Comparison of ENCODE assay signal across 7 mouse cellular contexts in genomic region chr11:3808162-3808561, GRCm38 (mm10). TPM values are rescaled to one million over a fixed set of nuclear protein-coding genes. Genes with fewer than 3 reads are reported as not detected.
A peak's percentile ranks its signal among the peaks of the same experiment; 100 is the strongest.
DNase-seq lines count a peak whose midpoint lies in the region; ATAC-seq and TF ChIP-seq lines count a peak whose summit lies in the region.

No protein-coding gene starts in this region.

- H3K4me2 ChIP-seq in intestine, postnatal 0 days (replicated peaks; ENCODE audit: low read depth), result no peak overlapping the region
- no peak overlapping the region for H3K4me2 ChIP-seq in intestine, embryonic 16.5 days (ENCODE audit: low read depth, low read length)

- TF ChIP-seq CTCF in intestine, postnatal 0 days (IDR thresholded peaks at IDR 0.05; ENCODE audit: low read depth), result peak; percentile 64
- peak; percentile 50 for TF ChIP-seq CTCF in C2C12 (IDR thresholded peaks at IDR 0.05; ENCODE audit: control insufficient read depth, insufficient read depth, insufficient read length)

- no peaks in the 10 kb centered on the region for H3K27me3 ChIP-seq in intestine, postnatal 0 days (replicated peaks; ENCODE audit: control insufficient read depth, insufficient read depth, low read length)
- no peaks in the 10 kb centered on the region for H3K27me3 ChIP-seq in intestine, embryonic 16.5 days (replicated peaks; ENCODE audit: control insufficient read depth, insufficient read depth, low read length)
- H3K27me3 ChIP-seq in C2C12 (ENCODE audit: control insufficient read depth, insufficient read depth, insufficient read length), result peaks cover 5% of the 10 kb centered on the region

- WGBS in intestine, postnatal 0 days, result 22% methylated on average over 3 of the region's 3 CpGs
- WGBS in intestine, embryonic 16.5 days, result 21% methylated on average over 3 of the region's 3 CpGs

- no peaks in the 10 kb centered on the region for H3K79me2 ChIP-seq in C2C12 (ENCODE audit: control insufficient read depth, insufficient read depth)

- H3ac ChIP-seq in C2C12 (ENCODE audit: control insufficient read depth, insufficient read length, low read depth), result no peak overlapping the region

- DNase-seq in NIH3T3 (ENCODE audit: low read depth), result peak; percentile 73
- peak; percentile 42 to 77 for DNase-seq in kidney, adult 8-10 months
- no peak for DNase-seq in spleen, adult 12 weeks (ENCODE audit: low spot score)
- no peak for DNase-seq in left cerebral cortex, adult 11 months (ENCODE audit: low spot score)

- H3K4me3 ChIP-seq in intestine, postnatal 0 days (ENCODE audit: low read depth, low read length), result no peak overlapping the region
- no peak overlapping the region for H3K4me3 ChIP-seq in intestine, embryonic 16.5 days (ENCODE audit: low read length)
- H3K4me3 ChIP-seq in C2C12 (ENCODE audit: insufficient read depth, poor library complexity, severe bottlenecking), result no peak overlapping the region

- ATAC-seq in intestine, postnatal 0 days, result no peak
- ATAC-seq in intestine, embryonic 16.5 days, result no peak

- H3K9me3 ChIP-seq in intestine, postnatal 0 days (ENCODE audit: control insufficient read depth), result no peaks in the 10 kb centered on the region
- H3K9me3 ChIP-seq in intestine, embryonic 16.5 days (ENCODE audit: control insufficient read depth, low read length), result no peaks in the 10 kb centered on the region

- no peaks in the 10 kb centered on the region for H3K79me3 ChIP-seq in C2C12 (ENCODE audit: low read depth)

- no peak overlapping the region for H3K9ac ChIP-seq in intestine, postnatal 0 days (ENCODE audit: low read depth, low read length)
- no peak overlapping the region; the same call in 1 of the 2 replicates for H3K9ac ChIP-seq in intestine, embryonic 16.5 days (ENCODE audit: low read depth, low read length)

- no peak overlapping the region for H3K27ac ChIP-seq in intestine, postnatal 0 days (ENCODE audit: low read depth, low read length)
- H3K27ac ChIP-seq in intestine, embryonic 16.5 days (ENCODE audit: low read length), result no peak overlapping the region

- H3K4me1 ChIP-seq in intestine, postnatal 0 days (replicated peaks; ENCODE audit: control insufficient read depth, insufficient read depth, low read length), result no peaks in the 10 kb centered on the region
- no peaks in the 10 kb centered on the region for H3K4me1 ChIP-seq in intestine, embryonic 16.5 days (ENCODE audit: control insufficient read depth, insufficient read depth, low read length)

- no peaks in the 10 kb centered on the region for H3K36me3 ChIP-seq in intestine, postnatal 0 days (ENCODE audit: control insufficient read depth, insufficient read depth)
- no peaks in the 10 kb centered on the region for H3K36me3 ChIP-seq in intestine, embryonic 16.5 days (ENCODE audit: control insufficient read depth, insufficient read depth, low read length)
- H3K36me3 ChIP-seq in C2C12 (ENCODE audit: control insufficient read depth, insufficient read depth), result no peaks in the 10 kb centered on the region

TF ChIP-seq in C2C12, 6 proteins besides CTCF, POLR2A, EP300 and RAD21:
- TF ChIP-seq USF1 (IDR thresholded peaks at IDR 0.05; ENCODE audit: low read depth), result no peak
- no peak for TF ChIP-seq FOSL1 (IDR thresholded peaks at IDR 0.05; ENCODE audit: insufficient read depth, low read length, poor library complexity, severe bottlenecking)
- TF ChIP-seq CEBPB (IDR thresholded peaks at IDR 0.05; ENCODE audit: low read depth), result no peak
- TF ChIP-seq MYOD1 (IDR thresholded peaks at IDR 0.05; ENCODE audit: control insufficient read depth, insufficient read length, low read depth), result no peak
- no peak for TF ChIP-seq MYOG (IDR thresholded peaks at IDR 0.05; ENCODE audit: control insufficient read depth, extremely low read depth, insufficient read length)
- TF ChIP-seq MAX (IDR thresholded peaks at IDR 0.05), result no peak
TF ChIP-seq in C2C12: peak in this region for 0.

RNA-seq across cellular contexts. Expression of gene Osbp2, which starts 55.5 kb away (rescaled TPM):
- polyA plus RNA-seq in intestine, postnatal 0 days (2015; fragmentation: Nextera tagmentation; extraction: Ambion mirVana), result 1.9 TPM in 2 replicates
- polyA plus RNA-seq in intestine, embryonic 16.5 days (2015; fragmentation: Nextera tagmentation; extraction: Ambion mirVana), result 0.28 and 0.45 TPM in 2 replicates
- 2.1 TPM for polyA plus RNA-seq in C2C12 (2012; fragmentation: generic; extraction: Trizol)

Comparison
In these comparisons a context has a peak if more than half of its experiments do, and no peak if none do; other contexts are left out.
1. DNase-seq: peak in NIH3T3 (single experiment) and kidney, adult 8-10 months (2 of 2); none in spleen, adult 12 weeks (single experiment) and left cerebral cortex, adult 11 months (single experiment).